Mouse (Mus musculus) embryo, embryonic 11.5 days (tissue): ENCODE results near the gene Rnase2b.
"Not testable (repeated sequence)": the region's sequence is repeated elsewhere in the genome, so short reads cannot be mapped to it uniquely, and the experiment has no call there.

ENCODE experiments used
- DNase-seq: peaks from one replicate; pipeline ENCODE4 v3.0.0-alpha.2; 2012; ENCODE audit warnings: low read depth, low spot score

Rnase2b gene

DNA sequence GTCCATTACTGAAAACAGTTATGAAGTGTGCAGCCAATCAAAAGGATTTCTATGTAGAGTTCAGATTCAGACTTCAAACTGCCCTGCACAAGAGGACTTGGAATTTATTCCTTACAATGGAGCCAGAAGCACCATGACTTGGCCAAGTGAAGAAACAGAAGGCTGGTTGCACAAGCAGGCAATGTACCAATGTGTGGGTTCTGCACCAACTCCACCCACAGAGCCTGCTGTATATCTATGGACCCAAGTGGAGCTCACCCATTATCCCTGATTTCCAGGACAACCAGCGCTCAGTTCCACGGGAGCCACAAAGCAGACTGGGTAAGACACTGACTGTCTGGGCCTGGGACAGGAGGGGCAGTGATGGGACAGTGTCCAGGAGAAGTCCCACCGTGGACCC lies at the start of gene Rnase2b:
Gene Rnase2b, plus strand, starts transcription at position 285 of the 400 bp plus-strand sequence.
- not testable (repeated sequence) for DNase-seq

DNA sequence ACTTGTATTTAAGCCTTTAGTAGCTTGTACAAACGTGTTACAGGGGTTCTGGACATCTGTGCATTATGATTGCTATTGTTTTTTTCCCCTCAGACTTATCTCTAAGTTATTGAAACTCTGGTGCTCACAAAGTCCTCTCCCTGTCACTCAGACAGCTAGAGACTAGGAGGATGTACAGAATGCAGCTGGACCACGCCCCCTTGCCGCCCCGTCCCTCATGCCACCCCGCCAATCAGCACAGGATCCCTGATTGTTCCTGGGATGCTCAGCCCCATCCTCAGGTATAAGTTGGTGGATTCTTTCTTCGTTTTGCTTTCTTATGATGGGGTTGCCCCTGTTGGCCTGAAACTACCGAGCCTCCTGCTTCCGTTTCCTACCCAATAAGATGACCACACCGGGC lies 48.6 kb upstream of the Rnase2b start:
- DNase-seq, result no peak

DNA sequence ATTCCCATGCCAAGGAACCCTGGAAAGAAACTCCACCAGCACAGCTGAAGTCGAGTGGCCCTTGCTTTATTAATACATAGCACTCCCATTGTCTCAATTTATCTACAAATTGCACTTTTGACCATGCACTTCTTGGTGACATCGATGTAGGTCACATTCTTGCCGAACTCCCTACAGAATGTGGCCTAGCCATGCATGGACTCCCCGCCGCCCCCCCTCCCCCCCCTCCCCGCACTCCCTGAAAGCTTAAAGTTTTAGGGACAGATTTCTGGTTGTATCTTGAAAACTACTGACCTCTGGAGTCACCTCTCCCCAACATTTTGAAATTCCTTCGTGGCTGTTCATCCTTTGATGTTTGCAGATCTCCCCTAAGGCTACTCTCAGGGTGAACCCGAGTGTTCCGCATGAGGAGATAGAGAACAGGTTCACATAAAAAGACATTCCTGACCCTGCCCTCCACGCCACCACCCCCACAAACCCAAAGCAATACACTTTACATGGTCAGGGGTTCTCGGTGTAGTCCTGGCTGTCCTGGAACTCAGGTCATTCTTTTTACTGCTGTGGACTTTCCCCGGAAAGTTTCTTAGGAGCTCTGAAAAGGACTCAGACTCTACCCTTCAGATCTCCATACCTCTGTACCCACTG lies 48.0 kb upstream of the Rnase2b start, which contains the start of gene Eddm3b:
Gene Eddm3b, plus strand, starts transcription at position 511 of the 645 bp plus-strand sequence.
- no peak for DNase-seq

DNA sequence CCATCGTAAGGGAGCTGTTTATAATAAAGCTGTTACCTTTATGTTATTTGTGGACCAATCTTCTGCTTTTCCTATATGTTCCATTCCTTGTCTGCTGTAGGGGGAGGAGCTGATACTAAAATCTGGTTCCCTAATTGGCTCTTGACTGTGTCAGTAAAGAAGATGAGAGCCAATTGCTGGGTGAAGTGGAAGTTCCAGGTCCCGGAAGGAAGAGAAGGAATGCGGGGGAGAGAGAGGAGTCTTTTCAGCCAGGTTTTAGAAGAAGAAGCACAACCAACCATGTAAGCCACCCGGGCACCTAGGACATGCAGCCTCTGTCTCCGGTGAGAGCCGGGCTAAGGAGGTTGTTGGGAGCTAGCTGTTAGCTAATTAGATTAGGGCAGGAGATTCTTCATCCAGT lies 36.4 kb upstream of the Rnase2b start:
- no peak for DNase-seq

- no peak for DNase-seq
Observed at GRCm38 (mm10) chr14:51127648-51128258, 34.3 kb upstream of the Rnase2b start.

GRCm38 (mm10) chr14:51128775-51129623 lies 33.1 kb upstream of the Rnase2b start:
- DNase-seq, result no peak

DNA sequence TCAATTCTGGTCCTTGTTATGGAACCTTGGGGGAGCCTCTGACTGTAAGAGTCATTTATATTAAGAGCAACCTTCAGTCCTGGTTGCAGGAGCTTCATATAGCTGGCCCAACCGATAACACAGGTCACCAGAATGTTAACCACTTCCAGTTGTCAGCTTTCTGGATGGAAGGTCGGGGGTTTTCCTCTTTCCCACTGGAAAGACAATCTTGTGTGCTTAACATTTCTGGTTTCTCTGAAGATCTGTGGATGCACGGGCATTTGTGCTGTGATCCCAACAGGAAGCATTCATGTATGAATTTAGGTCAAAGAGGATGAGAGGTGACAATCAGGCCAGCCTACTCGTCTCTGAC lies 32.5 kb upstream of the Rnase2b start:
- no peak for DNase-seq

GRCm38 (mm10) chr14:51130315-51130940 lies 31.6 kb upstream of the Rnase2b start:
- no peak for DNase-seq

DNA sequence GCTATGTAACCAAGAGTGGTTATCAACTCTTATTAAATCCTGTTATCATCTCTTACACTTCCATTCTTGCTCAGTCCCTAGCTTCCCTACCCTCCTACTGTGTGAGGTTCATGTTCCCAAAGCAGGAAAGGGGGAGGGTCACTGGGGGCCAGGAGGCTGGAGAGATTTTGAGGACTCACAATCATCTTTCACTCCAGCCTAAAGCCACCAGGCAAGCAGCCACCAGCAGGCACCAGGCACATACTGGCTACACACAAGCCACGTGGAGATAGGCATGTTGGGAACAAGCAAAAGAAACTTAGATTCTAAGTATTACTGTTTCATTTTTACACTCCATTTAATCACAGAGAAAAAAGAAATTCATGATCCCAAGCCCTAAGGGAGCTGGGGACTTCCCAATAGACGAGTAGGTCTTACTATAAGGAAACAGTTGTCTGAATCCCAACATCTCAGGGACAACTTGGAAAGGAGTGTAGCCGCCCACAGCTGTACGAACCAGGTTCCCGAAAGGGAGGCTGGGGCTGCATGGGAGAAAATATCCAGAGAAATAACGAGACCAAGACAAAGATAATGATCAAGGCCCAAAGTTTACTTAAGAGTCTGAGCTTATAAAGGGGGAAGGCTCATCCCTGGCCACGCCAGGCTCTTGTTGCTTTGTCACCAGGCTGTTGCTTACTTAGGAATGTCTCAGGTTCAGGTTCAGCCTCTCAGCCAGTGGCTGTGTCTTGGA lies 30.8 kb upstream of the Rnase2b start:
- DNase-seq, result no peak

DNA sequence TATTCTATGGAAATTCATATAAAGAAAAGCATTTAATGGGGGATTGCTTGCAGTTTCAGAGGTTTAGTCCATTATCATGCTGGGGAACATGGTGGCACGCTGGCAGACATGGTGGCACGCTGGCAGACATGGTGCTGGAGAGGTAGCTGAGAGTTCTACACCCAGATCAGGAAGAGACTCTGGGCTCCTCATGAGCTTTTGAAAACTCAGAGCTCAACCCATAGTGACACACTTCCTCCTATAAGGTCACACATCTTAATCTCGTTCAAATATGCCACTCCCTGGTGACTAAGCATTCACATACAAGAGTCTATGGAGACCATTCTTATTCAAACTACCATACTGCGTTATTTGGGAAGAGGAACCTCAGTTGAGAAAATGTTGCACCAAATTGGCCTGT lies 29.7 kb upstream of the Rnase2b start:
- no peak for DNase-seq

GRCm38 (mm10) chr14:51140342-51140741 lies 21.7 kb upstream of the Rnase2b start:
- no peak for DNase-seq

GRCm38 (mm10) chr14:51142119-51142518 lies 19.9 kb upstream of the Rnase2b start:
- DNase-seq, result no peak

DNA sequence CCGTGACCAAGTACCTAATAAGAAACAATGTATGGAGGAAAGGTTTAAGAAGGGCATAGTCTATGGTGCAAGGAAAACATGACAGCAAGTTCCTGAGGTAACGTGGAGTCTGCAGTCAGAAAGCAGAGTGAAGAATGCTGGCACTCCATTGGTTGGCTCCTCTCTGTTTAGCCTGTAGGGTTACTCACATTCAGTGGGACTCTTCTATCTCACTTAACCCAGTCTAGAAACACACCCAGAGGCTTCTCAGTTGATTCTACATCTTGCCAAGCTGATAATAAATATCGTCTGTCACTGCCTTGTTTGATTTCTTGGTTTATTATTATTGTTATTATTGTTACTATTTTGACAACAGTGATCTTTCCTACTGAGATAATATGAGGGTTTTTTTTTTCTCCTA lies 19.5 kb upstream of the Rnase2b start:
- no peak for DNase-seq

- no peak for DNase-seq
Observed at GRCm38 (mm10) chr14:51143287-51143686, 18.8 kb upstream of the Rnase2b start.

- no peak for DNase-seq
Observed at GRCm38 (mm10) chr14:51143937-51144336, 18.1 kb upstream of the Rnase2b start.

DNA sequence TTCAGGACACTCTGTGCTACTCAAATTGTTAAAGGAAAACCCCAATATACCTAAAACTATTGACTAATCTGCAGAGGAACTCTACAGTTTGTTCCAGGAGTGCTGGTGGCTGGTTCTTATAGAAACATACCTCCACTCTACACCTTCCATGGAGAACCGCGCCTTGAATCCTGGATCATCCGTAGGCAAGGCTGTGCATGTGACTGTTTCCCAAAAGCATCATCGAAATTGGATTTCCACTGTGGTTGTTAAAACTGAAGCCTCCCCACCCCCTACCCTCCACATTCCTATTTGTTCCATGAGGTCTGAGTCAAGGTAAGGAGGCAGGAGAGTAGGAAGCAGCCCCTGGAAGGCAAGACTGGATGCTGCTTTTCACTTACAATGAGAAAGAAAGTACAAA lies 17.6 kb upstream of the Rnase2b start:
- DNase-seq, result no peak

DNA sequence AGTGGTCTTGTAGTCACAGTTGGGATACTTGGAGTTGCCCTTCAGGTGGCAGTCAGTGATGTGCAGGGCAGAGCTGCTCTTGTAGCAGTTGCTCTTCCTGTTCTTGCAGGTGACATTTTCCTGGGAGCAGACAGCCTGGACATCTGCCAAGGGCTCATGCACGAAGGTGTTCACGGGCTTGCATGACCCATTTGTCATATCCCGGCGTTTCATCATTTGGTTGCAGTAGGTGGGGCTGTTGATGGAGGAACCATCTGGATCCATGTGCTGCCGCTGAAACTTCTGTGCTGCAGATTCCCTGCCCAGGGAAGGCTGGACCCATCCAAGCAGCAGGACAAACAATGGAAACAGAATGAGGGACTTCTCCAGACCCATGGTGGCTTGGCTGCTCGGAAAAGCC lies 16.5 kb upstream of the Rnase2b start:
- DNase-seq, result no peak

DNA sequence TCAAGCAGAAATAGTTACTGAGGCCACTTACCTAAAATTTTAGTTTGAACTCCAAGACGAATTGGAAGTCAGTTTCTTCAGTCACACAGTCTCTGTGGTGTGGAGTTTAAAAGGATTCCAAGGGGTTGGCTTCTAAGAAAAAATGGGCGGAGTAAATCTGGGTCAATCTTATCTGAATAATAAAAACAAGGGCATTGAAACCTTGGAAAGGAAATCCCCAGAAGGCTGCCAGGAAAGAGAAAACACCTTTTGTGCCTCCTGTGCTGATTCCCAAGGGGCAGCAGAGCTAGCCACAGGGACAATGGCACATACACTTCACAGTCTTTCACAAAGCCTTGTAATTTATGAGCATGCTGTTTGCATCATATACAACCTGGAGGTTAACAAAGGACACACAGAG lies 15.4 kb upstream of the Rnase2b start, which contains the start of gene Rnase1:
Gene Rnase1, minus strand, starts transcription at position 101 of the 400 bp plus-strand sequence.
- DNase-seq, result no peak

GRCm38 (mm10) chr14:51148006-51148405 lies 14.1 kb upstream of the Rnase2b start:
- DNase-seq, result no peak

DNA sequence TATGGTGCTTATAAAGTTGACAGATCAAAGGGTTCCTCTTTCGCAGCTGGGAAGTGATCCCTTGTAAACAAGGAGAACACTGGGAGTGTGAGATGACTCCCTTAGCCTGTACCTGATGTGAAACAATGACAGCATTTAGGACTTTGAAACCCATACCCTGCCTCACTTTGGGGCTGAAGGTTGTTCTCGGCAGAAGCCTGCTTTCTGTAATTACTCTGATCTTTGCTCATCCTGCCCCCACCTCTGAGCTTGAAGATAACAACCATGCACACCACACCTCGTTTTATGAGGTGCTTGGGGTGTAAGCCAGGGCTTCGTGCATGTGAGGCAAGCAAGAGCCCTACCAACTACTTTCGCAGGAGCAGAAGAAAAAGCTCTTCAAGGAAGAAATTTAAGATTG lies 12.9 kb upstream of the Rnase2b start:
- no peak for DNase-seq

DNA sequence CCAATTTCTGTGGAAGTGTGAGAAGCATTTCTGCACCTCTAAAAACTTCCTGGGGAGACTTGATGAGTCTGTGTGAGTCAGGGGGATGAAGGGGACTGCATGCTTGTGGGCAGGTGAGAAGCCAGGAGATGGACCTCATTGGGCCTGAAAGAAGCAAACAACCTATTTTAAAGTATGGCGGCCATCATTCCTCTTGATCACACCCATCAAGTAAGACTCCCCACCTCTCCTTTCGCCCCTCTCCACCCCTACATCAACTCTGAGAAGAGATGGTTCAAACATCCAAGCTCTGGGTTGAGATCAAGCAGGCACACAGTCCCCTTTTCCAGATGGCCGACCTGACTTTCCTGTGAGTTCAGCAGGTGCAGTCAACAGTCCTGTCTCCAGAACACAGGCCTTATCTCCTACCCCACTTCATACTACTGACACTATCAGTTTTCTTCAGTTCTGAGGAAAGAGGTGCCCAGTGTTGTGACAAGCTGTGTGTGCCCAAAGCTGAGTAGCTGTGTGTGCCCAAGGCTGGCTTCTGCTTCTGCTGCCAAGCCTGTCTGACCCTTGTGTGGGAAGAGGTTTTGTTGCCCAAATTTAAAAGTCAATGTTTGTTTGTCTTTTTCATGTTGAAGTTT lies 11.7 kb upstream of the Rnase2b start:
- DNase-seq, result no peak
